Mouse (Mus musculus) hindbrain, embryonic 15.5 days (tissue): ENCODE results near the gene Sez6l2. TPM values are rescaled to one million over a fixed set of nuclear protein-coding genes. Genes with fewer than 3 reads are reported as not detected.
"Not testable (repeated sequence)": the region's sequence is repeated elsewhere in the genome, so short reads cannot be mapped to it uniquely, and the experiment has no call there.

Experiments
- ATAC-seq: fragments of 200-750 bp; cut with Nextera tagmentation; 2 replicates; pipeline ENCODE4 v1.8.0; 2017; ENCODE audit warnings: low read depth, moderate number of reproducible peaks, moderate TSS enrichment; ENCODE audit not compliant: low FRiP score
- H3K27ac ChIP-seq: fragments of 300-500 bp; sonication (generic); replicated peaks from 2 replicates; pipeline ENCODE4 v1.5.1; 2015; ENCODE audit warnings: mild to moderate bottlenecking, inconsistent platforms
- H3K27me3 ChIP-seq: fragments of 300-500 bp; sonication (generic); 2 replicates; pipeline ENCODE4 v1.6.1; 2015; ENCODE audit warnings: control low read depth, inconsistent platforms
- H3K36me3 ChIP-seq: fragments of 300-500 bp; sonication (generic); 2 replicates; pipeline ENCODE4 v1.6.1; 2015; ENCODE audit warnings: control low read depth, inconsistent platforms
- H3K4me1 ChIP-seq: fragments of 300-500 bp; sonication (generic); replicated peaks from 2 replicates; pipeline ENCODE4 v1.6.1; 2015; ENCODE audit warnings: control low read depth, inconsistent platforms
- H3K4me2 ChIP-seq: fragments of 300-500 bp; sonication (generic); 2 replicates; pipeline ENCODE4 v1.6.1; 2015; ENCODE audit warnings: moderate library complexity, mild to moderate bottlenecking, inconsistent platforms
- H3K4me3 ChIP-seq: fragments of 300-500 bp; sonication (generic); 2 replicates; pipeline ENCODE4 v1.5.1; 2015; ENCODE audit warnings: mild to moderate bottlenecking, inconsistent platforms
- H3K9ac ChIP-seq: fragments of 300-500 bp; sonication (generic); 2 replicates; pipeline ENCODE4 v1.6.1; 2015; ENCODE audit warnings: inconsistent platforms
- H3K9me3 ChIP-seq: fragments of 300-500 bp; sonication (generic); 2 replicates; pipeline ENCODE4 v1.6.1; 2016; ENCODE audit warnings: control low read depth, inconsistent platforms
- WGBS: fragments of 180-500 bp; shearing (Covaris S2); methylation state at CpG from one replicate; pipeline ENCODE4 v1.1.7; 2015; 5-methylcytosine and 5-hydroxymethylcytosine counted together
- polyA plus RNA-seq: library from polyadenylated mRNA; unstranded; fragments of >200 nt; fragmentation: Nextera tagmentation; extraction: Ambion mirVana; gene quantifications from 2 replicates; pipeline ENCODE4 v1.2.1, GENCODE M21; 2015

The Sez6l2 gene
- 49.3 and 55.9 TPM in 2 replicates for polyA plus RNA-seq

- H3K4me1 ChIP-seq: peaks cover 55% of the 10 kb centered on the region
Observed at GRCm38 (mm10) chr7:126949793-126950646, at the start of gene Sez6l2. Gene Sez6l2, plus strand, starts transcription at chr7:126950563.

GRCm38 (mm10) chr7:126905590-126905989 lies 44.8 kb upstream of the Sez6l2 start:
- WGBS: 83% methylated on average over 3 of the region's 3 CpGs
- Histone ChIP-seq H3K9ac (no peak overlapping the region), H3K4me2 (no peak overlapping the region), H3K9me3 (no peaks in the 10 kb centered on the region), H3K4me1 (no peaks in the 10 kb centered on the region), H3K36me3 (no peaks in the 10 kb centered on the region), H3K4me3 (no peak overlapping the region), H3K27me3 (no peaks in the 10 kb centered on the region), H3K27ac (no peak overlapping the region)
- ATAC-seq: no peak

More at GRCm38 (mm10) chr7:126949793-126950646, at the start of gene Sez6l2:
- Histone ChIP-seq H3K4me3 (peak within 1 kb of the TSS; percentile 53), H3K27me3 (no peaks in the 10 kb centered on the region), H3K9ac (peak within 1 kb of the TSS; percentile 65), H3K9me3 (no peaks in the 10 kb centered on the region), H3K27ac (peak within 1 kb of the TSS; percentile 92), H3K4me2 (peak within 1 kb of the TSS; percentile 84), H3K36me3 (peaks cover 11% of the 10 kb centered on the region)
- peak; percentile 89 for ATAC-seq
- WGBS: under 1% methylated on average over 36 of the region's 42 CpGs

GRCm38 (mm10) chr7:126914844-126915243 lies 35.5 kb upstream of the Sez6l2 start:
- H3K9ac ChIP-seq: no peak overlapping the region
- ATAC-seq: no peak
- 91% methylated on average over 3 of the region's 3 CpGs for WGBS
- H3K4me2 ChIP-seq: no peak overlapping the region
- H3K27me3 ChIP-seq: no peaks in the 10 kb centered on the region
- H3K36me3 ChIP-seq: no peaks in the 10 kb centered on the region
- no peak overlapping the region for H3K27ac ChIP-seq
- no peaks in the 10 kb centered on the region for H3K4me1 ChIP-seq
- no peak overlapping the region for H3K4me3 ChIP-seq
- no peaks in the 10 kb centered on the region for H3K9me3 ChIP-seq

- ATAC-seq, H3K27me3 ChIP-seq, H3K36me3 ChIP-seq, H3K9me3 ChIP-seq, H3K4me1 ChIP-seq, H3K4me2 ChIP-seq, H3K27ac ChIP-seq, H3K9ac ChIP-seq, H3K4me3 ChIP-seq: not testable (repeated sequence)
- WGBS: 30% methylated on average over 4 of the region's 4 CpGs
Observed at GRCm38 (mm10) chr7:126918356-126918755, 32.0 kb upstream of the Sez6l2 start.

GRCm38 (mm10) chr7:126919973-126920372 lies 30.4 kb upstream of the Sez6l2 start:
- H3K4me3 ChIP-seq: no peak overlapping the region
- H3K9ac ChIP-seq: no peak overlapping the region
- no peaks in the 10 kb centered on the region for H3K36me3 ChIP-seq
- H3K9me3 ChIP-seq: no peaks in the 10 kb centered on the region
- H3K27me3 ChIP-seq: no peaks in the 10 kb centered on the region
- ATAC-seq: no peak
- 0 out of 2 replicates have a peak, but pooled peaks cover 5% of the 10 kb centered on the region for H3K4me1 ChIP-seq
- 81% methylated on average over 4 of the region's 4 CpGs for WGBS
- H3K27ac ChIP-seq: no peak overlapping the region
- H3K4me2 ChIP-seq: no peak overlapping the region

GRCm38 (mm10) chr7:126921563-126921962 lies 28.8 kb upstream of the Sez6l2 start:
- Histone ChIP-seq H3K4me2 (no peak overlapping the region), H3K9ac (no peak overlapping the region), H3K9me3 (no peaks in the 10 kb centered on the region), H3K27me3 (no peaks in the 10 kb centered on the region), H3K36me3 (no peaks in the 10 kb centered on the region), H3K4me3 (no peak overlapping the region), H3K27ac (no peak overlapping the region), H3K4me1 (0 out of 2 replicates have a peak, but pooled peaks cover 5% of the 10 kb centered on the region)
- 84% methylated on average over 2 of the region's 2 CpGs for WGBS
- no peak for ATAC-seq

- H3K27ac ChIP-seq: 0 out of 2 replicates have a peak within 1 kb of the TSS, but pooled peaks have one; percentile 31
- H3K4me1 ChIP-seq: 0 out of 2 replicates have a peak, but pooled peaks cover 5% of the 10 kb centered on the region
- H3K9me3 ChIP-seq: no peaks in the 10 kb centered on the region
- no peak within 1 kb of the TSS for H3K9ac ChIP-seq
- H3K27me3 ChIP-seq: no peaks in the 10 kb centered on the region
- H3K4me2 ChIP-seq: no peak within 1 kb of the TSS
- 13% methylated on average over 5 of the region's 5 CpGs for WGBS
- no peak within 1 kb of the TSS for H3K4me3 ChIP-seq
- H3K36me3 ChIP-seq: no peaks in the 10 kb centered on the region
- no peak for ATAC-seq
Observed at GRCm38 (mm10) chr7:126922624-126923060, 27.7 kb upstream of the Sez6l2 start, which contains the start of gene Tmem219. Gene Tmem219, minus strand, starts transcription at chr7:126922917.

GRCm38 (mm10) chr7:126923999-126924398 lies 26.4 kb upstream of the Sez6l2 start:
- Histone ChIP-seq H3K4me1 (0 out of 2 replicates have a peak, but pooled peaks cover 5% of the 10 kb centered on the region), H3K4me3 (no peak overlapping the region), H3K9me3 (no peaks in the 10 kb centered on the region), H3K27me3 (no peaks in the 10 kb centered on the region), H3K4me2 (no peak overlapping the region), H3K27ac (no peak overlapping the region), H3K36me3 (no peaks in the 10 kb centered on the region), H3K9ac (no peak overlapping the region)
- 34% methylated on average over 5 of the region's 5 CpGs for WGBS
- no peak for ATAC-seq

- Histone ChIP-seq H3K9ac (no peak overlapping the region), H3K9me3 (no peaks in the 10 kb centered on the region), H3K4me1 (peaks cover 17% of the 10 kb centered on the region), H3K27ac (no peak overlapping the region), H3K4me3 (no peak overlapping the region), H3K36me3 (no peaks in the 10 kb centered on the region), H3K27me3 (no peaks in the 10 kb centered on the region), H3K4me2 (no peak overlapping the region)
- WGBS: 66% methylated on average over 3 of the region's 3 CpGs
- ATAC-seq: no peak
Observed at GRCm38 (mm10) chr7:126926299-126926698, 24.1 kb upstream of the Sez6l2 start.

GRCm38 (mm10) chr7:126928384-126929037 lies 21.9 kb upstream of the Sez6l2 start, which contains the start of gene Kctd13:
Gene Kctd13, plus strand, starts transcription at chr7:126928879.
- Histone ChIP-seq H3K36me3 (0 out of 2 replicates have a peak, but pooled peaks cover 5% of the 10 kb centered on the region), H3K4me2 (peak within 1 kb of the TSS; percentile 88), H3K4me3 (peak within 1 kb of the TSS; percentile 66), H3K27me3 (no peaks in the 10 kb centered on the region), H3K27ac (peak within 1 kb of the TSS; percentile 82), H3K9me3 (no peaks in the 10 kb centered on the region), H3K9ac (peak within 1 kb of the TSS; percentile 57), H3K4me1 (peaks cover 12% of the 10 kb centered on the region)
- WGBS: 4% methylated on average over 56 of the region's 56 CpGs
- peak; percentile 96 for ATAC-seq

GRCm38 (mm10) chr7:126929046-126929445 lies 21.3 kb upstream of the Sez6l2 start:
- ATAC-seq: peak; percentile 81; the same call in 1 of the 2 replicates
- Histone ChIP-seq H3K4me2 (peak overlapping the region; percentile 88), H3K36me3 (0 out of 2 replicates have a peak, but pooled peaks cover 8% of the 10 kb centered on the region), H3K9ac (peak overlapping the region; percentile 57), H3K4me1 (peaks cover 12% of the 10 kb centered on the region), H3K27ac (peak overlapping the region; percentile 82), H3K27me3 (no peaks in the 10 kb centered on the region), H3K9me3 (no peaks in the 10 kb centered on the region), H3K4me3 (peak overlapping the region; percentile 66)
- WGBS: under 1% methylated on average over 27 of the region's 27 CpGs

- H3K4me1 ChIP-seq: peaks cover 12% of the 10 kb centered on the region
- no peaks in the 10 kb centered on the region for H3K27me3 ChIP-seq
- no peak overlapping the region for H3K4me2 ChIP-seq
- H3K36me3 ChIP-seq: peaks cover 25% of the 10 kb centered on the region
- WGBS: 85% methylated on average over 2 of the region's 2 CpGs
- no peak for ATAC-seq
- no peak overlapping the region for H3K4me3 ChIP-seq
- H3K9ac ChIP-seq: no peak overlapping the region
- H3K9me3 ChIP-seq: no peaks in the 10 kb centered on the region
- no peak overlapping the region for H3K27ac ChIP-seq
Observed at GRCm38 (mm10) chr7:126932652-126933051, 17.7 kb upstream of the Sez6l2 start.
